In the genomic region with DNA sequence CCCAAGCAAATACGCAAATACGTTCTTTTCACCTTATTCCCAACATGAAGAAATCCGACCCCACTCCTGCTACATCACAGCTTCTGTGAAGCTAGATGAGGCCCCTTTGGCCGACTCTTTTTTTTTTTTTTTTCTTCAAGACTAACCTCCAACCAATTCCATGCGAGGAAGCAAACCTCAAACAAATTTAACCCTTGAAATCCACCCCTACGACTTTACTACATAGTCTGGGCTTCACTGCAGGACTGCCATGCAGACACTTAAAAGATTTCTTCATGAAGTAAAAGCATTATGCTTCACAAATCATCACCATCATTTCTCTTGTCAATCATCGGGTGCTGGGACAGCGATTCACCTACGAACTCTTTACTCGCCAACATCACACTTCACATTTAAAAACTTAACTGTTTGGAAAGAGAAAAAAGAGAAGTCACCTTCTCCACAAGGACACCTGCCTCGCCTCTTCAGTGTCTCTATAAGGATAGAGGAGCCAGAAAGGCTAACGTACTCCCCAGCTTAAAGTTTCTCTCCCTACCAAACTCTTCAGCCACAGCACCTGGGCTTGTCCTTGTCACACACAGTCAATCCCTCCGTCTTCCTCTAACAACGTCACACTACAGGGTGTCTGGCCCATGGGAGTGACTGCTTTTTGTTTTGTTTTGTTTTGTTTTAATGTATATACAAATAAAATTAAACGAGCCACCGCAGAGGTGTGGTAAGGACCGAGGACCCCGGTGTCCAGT, we compare ENCODE assay signal across 8 mouse cellular contexts. TPM values are rescaled to one million over a fixed set of nuclear protein-coding genes. Genes with fewer than 3 reads are reported as not detected.
A peak's percentile ranks its signal among the peaks of the same experiment; 100 is the strongest.
DNase-seq lines count a peak whose midpoint lies in the region; ATAC-seq and TF ChIP-seq lines count a peak whose summit lies in the region.

No protein-coding gene starts in this region.

- no peak for ATAC-seq in forebrain, embryonic 11.5 days (replicated peaks; ENCODE audit: low FRiP score)
- ATAC-seq in liver, embryonic 12.5 days = no peak

- H3K9me3 ChIP-seq in forebrain, embryonic 11.5 days (ENCODE audit: control insufficient read depth, low read length) = no peaks in the 10 kb centered on the region
- H3K9me3 ChIP-seq in liver, embryonic 12.5 days (replicated peaks) = no peaks in the 10 kb centered on the region

- DNase-seq in gastrocnemius, adult 2 months = no peak
- no peak for DNase-seq in gastrocnemius, postnatal 14 days
- DNase-seq in CD4-positive helper T cell, adult 2 months (ENCODE audit: low read depth, low spot score) = peak; percentile 12
- DNase-seq in forebrain, embryonic 11.5 days (ENCODE audit: low spot score) = no peak
- DNase-seq in thymus, postnatal 25 days = peak; percentile 25
- DNase-seq in spleen, postnatal 36 days (ENCODE audit: low spot score in 2 of 2) = no peak
- no peak for DNase-seq in natural killer cell, adult 2 months (ENCODE audit: low spot score in 2 of 2)

- no peaks in the 10 kb centered on the region for H3K36me3 ChIP-seq in forebrain, embryonic 11.5 days (ENCODE audit: control insufficient read depth, insufficient read depth, low read length)
- no peaks in the 10 kb centered on the region for H3K36me3 ChIP-seq in liver, embryonic 12.5 days

- H3K27ac ChIP-seq in gastrocnemius, adult 2 months = peak overlapping the region; percentile 96
- no peak overlapping the region for H3K27ac ChIP-seq in forebrain, embryonic 11.5 days (ENCODE audit: low read depth, low read length)
- H3K27ac ChIP-seq in liver, embryonic 12.5 days = no peak overlapping the region

- 8% methylated on average over 18 of the region's 18 CpGs for WGBS in forebrain, embryonic 11.5 days
- 15% methylated on average over 18 of the region's 18 CpGs for WGBS in liver, embryonic 12.5 days (ENCODE audit: insufficient replicate concordance)

- peaks cover 3% of the 10 kb centered on the region; the same call in 1 of the 2 replicates for H3K4me1 ChIP-seq in forebrain, embryonic 11.5 days (replicated peaks; ENCODE audit: control insufficient read depth, insufficient read depth, low read length)
- peaks cover 18% of the 10 kb centered on the region for H3K4me1 ChIP-seq in liver, embryonic 12.5 days

- intact Hi-C loops in gastrocnemius, adult 2 months (cut with DNase I) = loop anchor here (2.0 to 10.0 kb wide), 2 partner anchors 73 to 141 kb away; no protein-coding TSS in a partner anchor
- intact Hi-C loops in gastrocnemius, postnatal 14 days (cut with DNase I; ENCODE audit: low total_unique reads) = loop anchor here (10.0 kb wide), 1 partner anchor 69 kb away; no protein-coding TSS in a partner anchor

- H3K27me3 ChIP-seq in forebrain, embryonic 11.5 days (ENCODE audit: control insufficient read depth, insufficient read depth, low read length) = no peaks in the 10 kb centered on the region
- peaks cover 71% of the 10 kb centered on the region for H3K27me3 ChIP-seq in liver, embryonic 12.5 days (replicated peaks)

- TF ChIP-seq CTCF in gastrocnemius, adult 2 months (IDR thresholded peaks at IDR 0.05) = no peak

- peak overlapping the region; percentile 99 for H3K4me3 ChIP-seq in gastrocnemius, adult 2 months
- H3K4me3 ChIP-seq in forebrain, embryonic 11.5 days (ENCODE audit: low read depth, low read length) = peak overlapping the region; percentile 93
- H3K4me3 ChIP-seq in liver, embryonic 12.5 days = peak overlapping the region; percentile 85

- H3K4me2 ChIP-seq in forebrain, embryonic 11.5 days (ENCODE audit: low read depth, low read length, severe bottlenecking) = peak overlapping the region; percentile 88
- peak overlapping the region; percentile 99 for H3K4me2 ChIP-seq in liver, embryonic 12.5 days

- peak overlapping the region; percentile 92 for H3K9ac ChIP-seq in forebrain, embryonic 11.5 days (ENCODE audit: low read length)
- no peak overlapping the region for H3K9ac ChIP-seq in liver, embryonic 12.5 days

RNA-seq across cellular contexts. Expression of a gene that starts 1.6 kb away (rescaled TPM):
- total RNA-seq in gastrocnemius, adult 2 months (2021) = 10 to 100 TPM; 26.1 to 26.6 TPM
- total RNA-seq in gastrocnemius, postnatal 14 days (2021) = 10 to 100 TPM; 23.0 to 23.5 TPM
- 9.0 and 9.2 TPM in 2 replicates for polyA plus RNA-seq in forebrain, embryonic 11.5 days (2014; fragmentation: Nextera tagmentation; extraction: Ambion mirVana)
- polyA plus RNA-seq in liver, embryonic 12.5 days (2016; fragmentation: Nextera tagmentation; extraction: Ambion mirVana) = 1.9 and 2.3 TPM in 2 replicates

Comparison
In these comparisons a context has a peak if more than half of its experiments do, and no peak if none do; other contexts are left out.
1. DNase-seq: peak in CD4-positive helper T cell, adult 2 months (single experiment) and thymus, postnatal 25 days (single experiment); none in gastrocnemius, adult 2 months (single experiment), gastrocnemius, postnatal 14 days (single experiment), forebrain, embryonic 11.5 days (single experiment), spleen, postnatal 36 days (0 of 2) and natural killer cell, adult 2 months (0 of 2).
2. Peak in every context shown above with its lines, with median percentiles within 50 percentile points of each other: H3K4me3 ChIP-seq.